Mouse (Mus musculus) kidney, embryonic 15.5 days (tissue): ENCODE data around the gene Zfp189. TPM values are rescaled to one million over a fixed set of nuclear protein-coding genes. Genes with fewer than 3 reads are reported as not detected.
"Not testable (repeated sequence)": the region's sequence is repeated elsewhere in the genome, so short reads cannot be mapped to it uniquely, and the experiment has no call there.

Experiments used
- ATAC-seq: fragments of 200-750 bp; cut with Nextera tagmentation; replicated peaks from 2 replicates; pipeline ENCODE4 v1.8.0; 2017; ENCODE audit warnings: moderate TSS enrichment; ENCODE audit not compliant: low FRiP score
- H3K27ac ChIP-seq: fragments of 300-500 bp; sonication (generic); 2 replicates; pipeline ENCODE4 v1.5.1; 2015; ENCODE audit warnings: mild to moderate bottlenecking, inconsistent platforms
- H3K27me3 ChIP-seq: fragments of 300-500 bp; sonication (generic); 2 replicates; pipeline ENCODE4 v1.6.1; 2015; ENCODE audit warnings: inconsistent platforms
- H3K36me3 ChIP-seq: fragments of 300-500 bp; sonication (generic); 2 replicates; pipeline ENCODE4 v1.6.1; 2015; ENCODE audit warnings: inconsistent platforms
- H3K4me1 ChIP-seq: fragments of 300-500 bp; sonication (generic); 2 replicates; pipeline ENCODE4 v1.6.1; 2015; ENCODE audit warnings: inconsistent platforms
- H3K4me2 ChIP-seq: fragments of 300-500 bp; sonication (generic); 2 replicates; pipeline ENCODE4 v1.6.1; 2015; ENCODE audit warnings: moderate library complexity, mild to moderate bottlenecking, inconsistent platforms
- H3K4me3 ChIP-seq: fragments of 300-500 bp; sonication (generic); replicated peaks from 2 replicates; pipeline ENCODE4 v1.5.1; 2015; ENCODE audit warnings: mild to moderate bottlenecking, inconsistent platforms
- H3K9ac ChIP-seq: fragments of 300-500 bp; sonication (generic); 2 replicates; pipeline ENCODE4 v1.6.1; 2015; ENCODE audit warnings: mild to moderate bottlenecking, inconsistent platforms
- H3K9me3 ChIP-seq: fragments of 300-500 bp; sonication (generic); replicated peaks from 2 replicates; pipeline ENCODE4 v1.6.1; 2016; ENCODE audit warnings: inconsistent platforms
- WGBS: fragments of 180-500 bp; shearing (Covaris S2); methylation state at CpG from one replicate; pipeline ENCODE4 v1.1.7; 2015; ENCODE audit warnings: mixed read lengths; 5-methylcytosine and 5-hydroxymethylcytosine counted together
- polyA plus RNA-seq: library from polyadenylated mRNA; unstranded; fragments of >200 nt; fragmentation: Nextera tagmentation; extraction: Ambion mirVana; gene quantifications from 2 replicates; pipeline ENCODE4 v1.2.1, GENCODE M21; 2015

Zfp189 gene
- polyA plus RNA-seq, 1 experiment from 2014 or later = 10.5 TPM

- ATAC-seq = no peak
- no peaks in the 10 kb centered on the region for H3K9me3 ChIP-seq
- no peak overlapping the region for H3K4me2 ChIP-seq
- peaks cover 26% of the 10 kb centered on the region for H3K36me3 ChIP-seq
- 89% methylated on average over 2 of the region's 2 CpGs for WGBS
- no peak overlapping the region for H3K9ac ChIP-seq
- no peaks in the 10 kb centered on the region for H3K27me3 ChIP-seq
- H3K27ac ChIP-seq = no peak overlapping the region
- H3K4me1 ChIP-seq = no peaks in the 10 kb centered on the region
- no peak overlapping the region for H3K4me3 ChIP-seq
Measured at GRCm38 (mm10) chr4:49509183-49509582, 11.8 kb upstream of the Zfp189 start.

DNA sequence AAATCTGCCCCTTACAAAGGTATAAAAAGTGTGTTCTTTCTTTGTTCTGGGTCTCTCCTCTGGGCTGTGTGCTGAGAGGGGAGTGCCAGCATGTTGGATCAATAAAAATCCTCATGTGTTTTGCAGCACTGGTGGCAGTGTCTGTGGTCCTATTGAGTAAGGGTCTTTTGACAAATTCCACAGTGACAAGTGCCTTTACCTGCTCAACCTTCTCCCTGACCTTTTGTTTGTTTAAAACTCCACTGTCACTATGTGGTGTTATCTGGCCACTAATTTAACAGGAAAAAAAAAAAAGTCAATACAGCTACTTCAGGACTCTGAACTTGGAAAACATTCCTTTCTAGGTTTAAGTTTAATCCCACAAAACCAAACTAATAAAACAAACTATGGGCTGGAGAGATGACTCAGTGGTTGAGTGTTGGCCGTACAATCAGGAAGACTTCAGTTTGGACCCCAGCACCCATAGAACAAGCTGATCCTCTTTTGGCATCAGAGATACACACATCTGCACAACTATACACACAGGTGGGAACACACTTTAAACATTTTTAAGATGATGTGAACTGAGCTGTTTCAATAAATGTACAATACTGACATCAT is 10.6 kb upstream of the Zfp189 start:
- ATAC-seq, H3K9ac ChIP-seq, H3K4me1 ChIP-seq, H3K27ac ChIP-seq, H3K4me2 ChIP-seq, H3K27me3 ChIP-seq, H3K9me3 ChIP-seq, H3K4me3 ChIP-seq: not testable (repeated sequence)
- WGBS = 100% methylated on average over 1 of the region's 1 CpGs
- H3K36me3 ChIP-seq = peaks cover 31% of the 10 kb centered on the region

DNA sequence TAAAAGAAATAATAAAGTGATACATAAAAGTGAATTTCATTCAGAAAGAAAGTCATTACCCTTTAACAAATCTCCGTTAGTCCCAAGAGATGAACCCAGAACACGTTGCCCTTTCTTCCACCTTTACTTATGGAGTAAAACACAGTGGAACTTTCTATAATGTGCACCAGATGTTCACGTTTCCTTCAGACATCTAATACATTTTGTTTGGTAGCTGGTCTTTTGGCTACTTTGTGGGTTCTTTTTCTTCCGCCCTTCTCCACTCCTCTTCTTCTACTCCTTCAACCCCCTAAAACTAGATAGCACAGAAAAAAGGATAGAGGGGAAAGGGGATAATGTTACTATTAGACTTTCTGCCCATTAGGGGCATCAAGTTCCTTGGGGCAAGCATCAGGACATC is 8.3 kb upstream of the Zfp189 start:
- no peak overlapping the region for H3K9ac ChIP-seq
- no peak for ATAC-seq
- WGBS = 89% methylated on average over 4 of the region's 4 CpGs
- no peaks in the 10 kb centered on the region for H3K9me3 ChIP-seq
- no peak overlapping the region for H3K4me3 ChIP-seq
- no peak overlapping the region for H3K4me2 ChIP-seq
- H3K27me3 ChIP-seq = no peaks in the 10 kb centered on the region
- no peak overlapping the region for H3K27ac ChIP-seq
- H3K4me1 ChIP-seq = no peaks in the 10 kb centered on the region
- H3K36me3 ChIP-seq = peaks cover 35% of the 10 kb centered on the region

DNA sequence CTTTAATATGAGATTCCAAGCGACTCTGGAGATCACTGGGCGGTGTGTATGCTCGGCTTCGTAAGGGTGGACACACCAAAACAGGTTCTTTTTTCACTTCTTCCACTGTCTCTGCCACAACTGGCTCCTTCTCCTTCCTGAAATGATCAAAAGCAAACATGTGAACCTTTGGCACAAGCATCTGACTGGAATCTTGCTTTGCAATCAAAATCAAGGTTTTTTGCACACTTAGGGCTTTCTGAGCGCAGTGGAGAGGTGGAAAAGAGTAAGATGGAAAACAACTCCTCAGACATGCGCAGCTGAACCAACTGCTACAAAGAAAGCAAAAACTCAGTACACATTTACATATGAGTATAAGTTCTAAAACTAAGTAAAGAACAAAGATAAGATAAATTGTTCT is 6.5 kb upstream of the Zfp189 start:
- no peak overlapping the region for H3K9ac ChIP-seq
- H3K9me3 ChIP-seq = no peaks in the 10 kb centered on the region
- no peak overlapping the region for H3K27ac ChIP-seq
- no peak for ATAC-seq
- WGBS = 96% methylated on average over 6 of the region's 6 CpGs
- H3K27me3 ChIP-seq = no peaks in the 10 kb centered on the region
- peaks cover 41% of the 10 kb centered on the region for H3K36me3 ChIP-seq
- peaks cover 6% of the 10 kb centered on the region; the same call in 1 of the 2 replicates for H3K4me1 ChIP-seq
- H3K4me3 ChIP-seq = no peak overlapping the region
- no peak overlapping the region for H3K4me2 ChIP-seq

GRCm38 (mm10) chr4:49519476-49519875 is 1.5 kb upstream of the Zfp189 start:
- peaks cover 17% of the 10 kb centered on the region for H3K4me1 ChIP-seq
- 0 out of 2 replicates have a peak overlapping the region, but pooled peaks have one; percentile 14 for H3K4me3 ChIP-seq
- peak overlapping the region; percentile 41 for H3K4me2 ChIP-seq
- WGBS = 81% methylated on average over 5 of the region's 5 CpGs
- H3K27me3 ChIP-seq = no peaks in the 10 kb centered on the region
- H3K9ac ChIP-seq = no peak overlapping the region
- H3K27ac ChIP-seq = no peak overlapping the region
- no peaks in the 10 kb centered on the region for H3K9me3 ChIP-seq
- ATAC-seq = no peak
- peaks cover 26% of the 10 kb centered on the region for H3K36me3 ChIP-seq

GRCm38 (mm10) chr4:49521346-49521745 is 370 bp downstream of the Zfp189 start:
- H3K9ac ChIP-seq = peak overlapping the region; percentile 59
- peak overlapping the region; percentile 58 for H3K27ac ChIP-seq
- WGBS = under 1% methylated on average over 17 of the region's 17 CpGs
- peak overlapping the region; percentile 80 for H3K4me3 ChIP-seq
- H3K4me2 ChIP-seq = peak overlapping the region; percentile 69
- H3K36me3 ChIP-seq = peaks cover 35% of the 10 kb centered on the region
- H3K4me1 ChIP-seq = peaks cover 17% of the 10 kb centered on the region
- no peaks in the 10 kb centered on the region for H3K27me3 ChIP-seq
- ATAC-seq = peak; percentile 31
- no peaks in the 10 kb centered on the region for H3K9me3 ChIP-seq

GRCm38 (mm10) chr4:49522576-49522975 is 1.6 kb downstream of the Zfp189 start:
- peaks cover 34% of the 10 kb centered on the region for H3K36me3 ChIP-seq
- peak overlapping the region; percentile 80; the same call in 1 of the 2 replicates for H3K4me3 ChIP-seq
- no peak overlapping the region for H3K9ac ChIP-seq
- H3K4me2 ChIP-seq = no peak overlapping the region
- H3K9me3 ChIP-seq = no peaks in the 10 kb centered on the region
- WGBS = 82% methylated on average over 9 of the region's 9 CpGs
- no peak overlapping the region for H3K27ac ChIP-seq
- peaks cover 17% of the 10 kb centered on the region for H3K4me1 ChIP-seq
- ATAC-seq = no peak
- no peaks in the 10 kb centered on the region for H3K27me3 ChIP-seq

- no peaks in the 10 kb centered on the region for H3K4me1 ChIP-seq
- H3K9me3 ChIP-seq = peaks cover 12% of the 10 kb centered on the region
- no peaks in the 10 kb centered on the region for H3K27me3 ChIP-seq
- no peak overlapping the region for H3K27ac ChIP-seq
- no peak for ATAC-seq
- peaks cover 20% of the 10 kb centered on the region for H3K36me3 ChIP-seq
- H3K4me3 ChIP-seq = no peak overlapping the region
- H3K9ac ChIP-seq = no peak overlapping the region
- WGBS = 85% methylated on average over 3 of the region's 3 CpGs
- no peak overlapping the region for H3K4me2 ChIP-seq
Measured at GRCm38 (mm10) chr4:49535036-49535435, 14.1 kb downstream of the Zfp189 start.

GRCm38 (mm10) chr4:49535675-49536294 is 14.8 kb downstream of the Zfp189 start:
- H3K4me1 ChIP-seq = no peaks in the 10 kb centered on the region
- H3K27me3 ChIP-seq = no peaks in the 10 kb centered on the region
- peaks cover 4% of the 10 kb centered on the region; the same call in 1 of the 2 replicates for H3K9me3 ChIP-seq
- H3K4me2 ChIP-seq = no peak overlapping the region
- H3K9ac ChIP-seq = no peak overlapping the region
- H3K4me3 ChIP-seq = no peak overlapping the region
- 90% methylated on average over 4 of the region's 4 CpGs for WGBS
- peaks cover 13% of the 10 kb centered on the region for H3K36me3 ChIP-seq
- no peak for ATAC-seq
- no peak overlapping the region for H3K27ac ChIP-seq

GRCm38 (mm10) chr4:49536671-49537070 is 15.7 kb downstream of the Zfp189 start:
- WGBS = 88% methylated on average over 4 of the region's 4 CpGs
- ATAC-seq = no peak
- no peaks in the 10 kb centered on the region for H3K27me3 ChIP-seq

GRCm38 (mm10) chr4:49539665-49540064 is 18.7 kb downstream of the Zfp189 start:
- Histone ChIP-seq H3K4me1 (no peaks in the 10 kb centered on the region), H3K27me3 (no peaks in the 10 kb centered on the region), H3K27ac (no peak overlapping the region), H3K4me2 (no peak overlapping the region), H3K9me3 (no peaks in the 10 kb centered on the region), H3K36me3 (no peaks in the 10 kb centered on the region), H3K4me3 (no peak overlapping the region), H3K9ac (no peak overlapping the region)
- ATAC-seq = no peak
- 62% methylated on average over 6 of the region's 6 CpGs for WGBS

More at GRCm38 (mm10) chr4:49536671-49537070, 15.7 kb downstream of the Zfp189 start:
- no peaks in the 10 kb centered on the region for H3K4me1 ChIP-seq
- H3K9me3 ChIP-seq = no peaks in the 10 kb centered on the region
- H3K4me2 ChIP-seq = no peak overlapping the region
- no peak overlapping the region for H3K27ac ChIP-seq
- H3K36me3 ChIP-seq = peaks cover 9% of the 10 kb centered on the region
- no peak overlapping the region for H3K9ac ChIP-seq
- H3K4me3 ChIP-seq = no peak overlapping the region

DNA sequence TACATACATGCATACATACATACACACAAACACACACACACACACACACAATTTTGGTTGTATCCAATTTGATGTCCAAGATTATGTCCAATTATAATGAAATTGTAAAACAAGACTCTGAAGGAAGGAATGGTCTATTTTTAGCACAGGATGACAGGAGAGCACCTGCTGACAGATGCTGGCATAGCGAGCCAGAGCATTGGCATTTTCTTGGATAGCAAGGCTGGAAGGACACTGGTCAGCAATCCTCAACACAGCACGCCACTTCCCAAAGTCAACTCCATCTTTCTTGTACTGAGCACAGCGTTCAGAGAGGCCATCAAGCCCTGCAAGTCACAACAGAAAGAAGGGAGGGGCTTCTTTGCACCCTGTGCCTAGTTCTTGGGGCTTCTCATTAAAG is 20.0 kb downstream of the Zfp189 start:
- Histone ChIP-seq H3K4me3 (no peak overlapping the region), H3K4me2 (no peak overlapping the region), H3K4me1 (no peaks in the 10 kb centered on the region), H3K27me3 (no peaks in the 10 kb centered on the region), H3K27ac (no peak overlapping the region), H3K9me3 (no peaks in the 10 kb centered on the region), H3K36me3 (no peaks in the 10 kb centered on the region), H3K9ac (no peak overlapping the region)
- 79% methylated on average over 3 of the region's 3 CpGs for WGBS
- no peak for ATAC-seq
